Mouse (Mus musculus) left cerebral cortex, postnatal 4 days (tissue): ENCODE measurements around the gene Scgb1c1. TPM values are rescaled to one million over a fixed set of nuclear protein-coding genes. Genes with fewer than 3 reads are reported as not detected.
A peak's percentile ranks its signal among the peaks of the same experiment; 100 is the strongest.
"Not testable (repeated sequence)": the region's sequence is repeated elsewhere in the genome, so short reads cannot be mapped to it uniquely, and the experiment has no call there.

Experiments
- DNase-seq: peaks from one replicate; pipeline ENCODE4 v3.0.0-alpha.2; 2022
- intact Hi-C: fragments of 180-260 bp; cut with DNase I; formaldehyde crosslinking; loops from one replicate; pipeline ENCODE4 v1.15.1; 2025
- total RNA-seq, 2 experiments: library from RNA; stranded (reverse); gene quantifications; 2 replicates each; pipeline ENCODE4 v1.2.3; 2021

The Scgb1c1 gene
- total RNA-seq, 2 experiments from 2014 or later = not detected

GRCm38 (mm10) chr7:140874224-140874623 lies 28.9 kb downstream of the Scgb1c1 start:
- intact Hi-C loops = no loop called here
- no peak for DNase-seq

GRCm38 (mm10) chr7:140877364-140877763 lies 32.0 kb downstream of the Scgb1c1 start:
- DNase-seq = no peak
- intact Hi-C loops = no loop called here

GRCm38 (mm10) chr7:140879355-140879754 lies 34.0 kb downstream of the Scgb1c1 start:
- intact Hi-C loops = no loop called here
- no peak for DNase-seq

- intact Hi-C loops = loop anchor here (5.0 kb wide), 1 partner anchor 803 kb away; no protein-coding TSS in a partner anchor
- no peak for DNase-seq
Measured at GRCm38 (mm10) chr7:140880419-140880818, 35.1 kb downstream of the Scgb1c1 start.

GRCm38 (mm10) chr7:140880865-140881515 lies 35.6 kb downstream of the Scgb1c1 start:
- intact Hi-C loops = loop anchor here (5.0 kb wide), 1 partner anchor 804 kb away; no protein-coding TSS in a partner anchor
- no peak for DNase-seq

- intact Hi-C loops = loop anchor here (5.0 kb wide), 1 partner anchor 805 kb away; no protein-coding TSS in a partner anchor
- DNase-seq = peak; percentile 95
Measured at GRCm38 (mm10) chr7:140881696-140882468, 36.5 kb downstream of the Scgb1c1 start, which contains the start of the genes Psmd13 and Sirt3. Psmd13 (plus strand) TSS chr7:140881968. Sirt3 (minus strand) TSS chr7:140882309.

- no peak for DNase-seq
- intact Hi-C loops = loop anchor here (5.0 kb wide), 1 partner anchor 805 kb away; no protein-coding TSS in a partner anchor
Measured at GRCm38 (mm10) chr7:140882469-140882803, 37.1 kb downstream of the Scgb1c1 start.

- DNase-seq, intact Hi-C loops: not testable (repeated sequence)
Measured at GRCm38 (mm10) chr7:140890636-140891035, 45.3 kb downstream of the Scgb1c1 start.

- intact Hi-C loops = no loop called here
- no peak for DNase-seq
Measured at GRCm38 (mm10) chr7:140894031-140894430, 48.7 kb downstream of the Scgb1c1 start.

GRCm38 (mm10) chr7:140894611-140895010 lies 49.3 kb downstream of the Scgb1c1 start:
- DNase-seq = no peak
- intact Hi-C loops = no loop called here

Other genes with a start within 250 kb of the Scgb1c1 start
- under 1 TPM in 1 of 2 experiments, not detected in 1; 0.10 TPM for gene Olfr46, start 244.3 kb upstream of the Scgb1c1 start, total RNA-seq
- not detected for gene Olfr61, start 216.6 kb upstream of the Scgb1c1 start, total RNA-seq
- not detected for gene Olfr53, start 199.1 kb upstream of the Scgb1c1 start, total RNA-seq
- under 1 TPM; 0.02 to 0.08 TPM for gene Olfr539, start 185.6 kb upstream of the Scgb1c1 start, total RNA-seq
- under 1 TPM; 0.06 to 0.08 TPM for gene Olfr45, start 163.6 kb upstream of the Scgb1c1 start, total RNA-seq
- not detected for gene Olfr541, start 148.3 kb upstream of the Scgb1c1 start, total RNA-seq
- not detected for gene Cyp2e1, start 81.8 kb upstream of the Scgb1c1 start, total RNA-seq
- under 1 TPM in 1 of 2 experiments, not detected in 1; 0.24 TPM for gene Syce1, start 57.7 kb upstream of the Scgb1c1 start, total RNA-seq
- 10 to 100 TPM; 10.9 to 15.0 TPM for gene Zfp941, start 23.4 kb upstream of the Scgb1c1 start, total RNA-seq
- not detected for gene Urah, start 10.5 kb upstream of the Scgb1c1 start, total RNA-seq
- not detected for gene Odf3, start 2.3 kb downstream of the Scgb1c1 start, total RNA-seq
- gene Gm45785, start 10.8 kb downstream of the Scgb1c1 start, total RNA-seq = 1 to 10 TPM; 1.4 TPM
- gene Ric8a, start 11.4 kb downstream of the Scgb1c1 start, total RNA-seq = 100 to 1,000 TPM in 1 of 2 experiments, 10 to 100 TPM in 1; 93.4 to 112 TPM
- 10 to 100 TPM; 23.0 to 25.2 TPM for gene Bet1l, start 12.0 kb downstream of the Scgb1c1 start, total RNA-seq
- gene Psmd13, start 36.4 kb downstream of the Scgb1c1 start, total RNA-seq = 100 to 1,000 TPM; 155 to 165 TPM
- 10 to 100 TPM; 26.0 to 31.3 TPM for gene Sirt3, start 36.8 kb downstream of the Scgb1c1 start, total RNA-seq
- not detected for gene Cox8b, start 54.9 kb downstream of the Scgb1c1 start, total RNA-seq
- gene Nlrp6, start 75.4 kb downstream of the Scgb1c1 start, total RNA-seq = under 1 TPM; 0.54 to 0.70 TPM
- gene Pgghg, start 95.8 kb downstream of the Scgb1c1 start, total RNA-seq = 1 to 10 TPM; 3.1 to 4.0 TPM
- not detected for gene Ifitm5, start 104.7 kb downstream of the Scgb1c1 start, total RNA-seq
- not detected for gene Gm45717, start 110.4 kb downstream of the Scgb1c1 start, total RNA-seq
- 10 to 100 TPM; 36.6 to 45.9 TPM for gene Ifitm2, start 110.4 kb downstream of the Scgb1c1 start, total RNA-seq
- 1 to 10 TPM; 2.8 to 5.4 TPM for gene Ifitm1, start 121.7 kb downstream of the Scgb1c1 start, total RNA-seq
- gene Ifitm3, start 165.2 kb downstream of the Scgb1c1 start, total RNA-seq = 10 to 100 TPM in 1 of 2 experiments, 1 to 10 TPM in 1; 8.9 to 12.8 TPM
- not detected for gene Ifitm6, start 172.4 kb downstream of the Scgb1c1 start, total RNA-seq
- not detected for gene Gm17387, start 183.6 kb downstream of the Scgb1c1 start, total RNA-seq
- gene B4galnt4, start 215.6 kb downstream of the Scgb1c1 start, total RNA-seq = 100 to 1,000 TPM; 132 to 150 TPM
- not detected for gene Pkp3, start 232.7 kb downstream of the Scgb1c1 start, total RNA-seq